Comparison of ENCODE assay signal across 8 mouse cellular contexts in genomic region chr12:98574353-98575194, GRCm38 (mm10). TPM values are rescaled to one million over a fixed set of nuclear protein-coding genes. Genes with fewer than 3 reads are reported as not detected.
A peak's percentile ranks its signal among the peaks of the same experiment; 100 is the strongest.
DNase-seq lines count a peak whose midpoint lies in the region; ATAC-seq and TF ChIP-seq lines count a peak whose summit lies in the region.

No protein-coding gene starts in this region.

- H3K4me1 ChIP-seq in kidney, embryonic 14.5 days (ENCODE audit: control insufficient read depth, insufficient read depth, low read length): 0 out of 2 replicates have a peak, but pooled peaks cover 4% of the 10 kb centered on the region
- peaks cover 37% of the 10 kb centered on the region for H3K4me1 ChIP-seq in forebrain, embryonic 14.5 days (ENCODE audit: control insufficient read depth, insufficient read depth, low read length)
- H3K4me1 ChIP-seq in intestine, postnatal 0 days (replicated peaks; ENCODE audit: control insufficient read depth, insufficient read depth, low read length): no peaks in the 10 kb centered on the region
- no peaks in the 10 kb centered on the region; the same call in 1 of the 2 replicates for H3K4me1 ChIP-seq in liver, embryonic 11.5 days (replicated peaks; ENCODE audit: control insufficient read depth, insufficient read depth, low read length)

- H3K27ac ChIP-seq in kidney, embryonic 14.5 days (ENCODE audit: low read depth, low read length): no peak overlapping the region
- peak overlapping the region; percentile 94 for H3K27ac ChIP-seq in forebrain, embryonic 14.5 days (ENCODE audit: low read depth, low read length)
- no peak overlapping the region for H3K27ac ChIP-seq in intestine, postnatal 0 days (ENCODE audit: low read depth, low read length)
- no peak overlapping the region for H3K27ac ChIP-seq in liver, embryonic 11.5 days (ENCODE audit: low read depth, low read length)

- TF ChIP-seq CTCF in brain, embryonic 14.5 days (IDR thresholded peaks at IDR 0.05; ENCODE audit: borderline replicate concordance, extremely low read depth, insufficient read depth, insufficient read length): no peak
- TF ChIP-seq CTCF in intestine, postnatal 0 days (IDR thresholded peaks at IDR 0.05; ENCODE audit: low read depth): no peak

- H3K9me3 ChIP-seq in kidney, embryonic 14.5 days (ENCODE audit: control insufficient read depth, low read length): no peaks in the 10 kb centered on the region
- H3K9me3 ChIP-seq in forebrain, embryonic 14.5 days (replicated peaks; ENCODE audit: control insufficient read depth, low read length): no peaks in the 10 kb centered on the region
- H3K9me3 ChIP-seq in intestine, postnatal 0 days (ENCODE audit: control insufficient read depth): no peaks in the 10 kb centered on the region
- H3K9me3 ChIP-seq in liver, embryonic 11.5 days (ENCODE audit: control insufficient read depth, low read length): no peaks in the 10 kb centered on the region

- H3K36me3 ChIP-seq in kidney, embryonic 14.5 days (ENCODE audit: control insufficient read depth, insufficient read depth, low read length): no peaks in the 10 kb centered on the region
- no peaks in the 10 kb centered on the region for H3K36me3 ChIP-seq in forebrain, embryonic 14.5 days (ENCODE audit: control insufficient read depth, insufficient read depth, low read length)
- H3K36me3 ChIP-seq in intestine, postnatal 0 days (ENCODE audit: control insufficient read depth, insufficient read depth): no peaks in the 10 kb centered on the region
- H3K36me3 ChIP-seq in liver, embryonic 11.5 days (ENCODE audit: control insufficient read depth, insufficient read depth, low read length): no peaks in the 10 kb centered on the region

- H3K27me3 ChIP-seq in kidney, embryonic 14.5 days (ENCODE audit: control insufficient read depth, insufficient read depth, low read length): peaks cover 58% of the 10 kb centered on the region
- no peaks in the 10 kb centered on the region for H3K27me3 ChIP-seq in forebrain, embryonic 14.5 days (replicated peaks; ENCODE audit: control insufficient read depth, insufficient read depth, low read length)
- peaks cover 49% of the 10 kb centered on the region for H3K27me3 ChIP-seq in intestine, postnatal 0 days (replicated peaks; ENCODE audit: control insufficient read depth, insufficient read depth, low read length)
- H3K27me3 ChIP-seq in liver, embryonic 11.5 days (replicated peaks; ENCODE audit: control insufficient read depth, insufficient read depth, low read length): peaks cover 66% of the 10 kb centered on the region

- under 1% methylated on average over 51 of the region's 84 CpGs for WGBS in kidney, embryonic 14.5 days
- under 1% methylated on average over 64 of the region's 84 CpGs for WGBS in forebrain, embryonic 14.5 days
- WGBS in intestine, postnatal 0 days: under 1% methylated on average over 82 of the region's 84 CpGs
- WGBS in liver, embryonic 11.5 days: under 1% methylated on average over 74 of the region's 84 CpGs

- H3K4me3 ChIP-seq in kidney, embryonic 14.5 days (ENCODE audit: low read length): peak overlapping the region; percentile 71
- peak overlapping the region; percentile 76 for H3K4me3 ChIP-seq in forebrain, embryonic 14.5 days (ENCODE audit: low read depth, low read length)
- peak overlapping the region; percentile 48 for H3K4me3 ChIP-seq in intestine, postnatal 0 days (ENCODE audit: low read depth, low read length)
- H3K4me3 ChIP-seq in liver, embryonic 11.5 days (ENCODE audit: low read depth, low read length): peak overlapping the region; percentile 58

- peak overlapping the region; percentile 98 for H3K4me2 ChIP-seq in kidney, embryonic 14.5 days (replicated peaks; ENCODE audit: low read depth, low read length)
- peak overlapping the region; percentile 57 for H3K4me2 ChIP-seq in forebrain, embryonic 14.5 days (ENCODE audit: low read length)
- H3K4me2 ChIP-seq in intestine, postnatal 0 days (replicated peaks; ENCODE audit: low read depth): peak overlapping the region; percentile 86
- H3K4me2 ChIP-seq in liver, embryonic 11.5 days: peak overlapping the region; percentile 91

- peak; percentile 92 for ATAC-seq in kidney, embryonic 14.5 days (ENCODE audit: low FRiP score, low TSS enrichment)
- ATAC-seq in forebrain, embryonic 14.5 days: peak; percentile 90
- 0 out of 2 replicates have a peak, but pooled peaks have one; percentile 38 for ATAC-seq in intestine, postnatal 0 days
- peak; percentile 45 for ATAC-seq in liver, embryonic 11.5 days (replicated peaks; ENCODE audit: low FRiP score)
- ATAC-seq in neutrophil, adult 5-6 weeks (ENCODE audit: extremely low read depth, insufficient number of reproducible peaks, low FRiP score, poor library complexity, severe bottlenecking): peak; percentile 66

- no peak for DNase-seq in kidney, adult 11 months
- DNase-seq in brain, embryonic 14.5 days (ENCODE audit: low read depth): peak; percentile 96
- DNase-seq in forebrain, embryonic 14.5 days (ENCODE audit: low spot score): peak; percentile 93
- peak; percentile 48 for DNase-seq in liver, embryonic 11.5 days (ENCODE audit: low spot score)
- no peak for DNase-seq in adipocyte (ENCODE audit: low spot score)

- peak; percentile 76 for TF ChIP-seq POLR2A in brain, embryonic 14.5 days (IDR thresholded peaks at IDR 0.05; ENCODE audit: borderline replicate concordance, extremely low read depth, insufficient read depth, insufficient read length, poor library complexity, severe bottlenecking)

- H3K9ac ChIP-seq in kidney, embryonic 14.5 days (ENCODE audit: low read depth, low read length): peak overlapping the region; percentile 65
- peak overlapping the region; percentile 95 for H3K9ac ChIP-seq in forebrain, embryonic 14.5 days (ENCODE audit: low read length)
- H3K9ac ChIP-seq in intestine, postnatal 0 days (ENCODE audit: low read depth, low read length): no peak overlapping the region
- H3K9ac ChIP-seq in liver, embryonic 11.5 days (ENCODE audit: low read depth, low read length): no peak overlapping the region

RNA-seq across cellular contexts. Expression of gene Kcnk10, which starts 3.5 kb away (rescaled TPM):
- polyA plus RNA-seq in kidney, embryonic 14.5 days (2014; fragmentation: Nextera tagmentation; extraction: Ambion mirVana): 1.5 and 1.8 TPM in 2 replicates
- 15.1 and 20.9 TPM in 2 replicates for polyA plus RNA-seq in brain, embryonic 14.5 days (2012; rRNA removed)
- polyA plus RNA-seq in forebrain, embryonic 14.5 days (2014; fragmentation: Nextera tagmentation; extraction: Ambion mirVana): 39.5 and 58.9 TPM in 2 replicates
- polyA plus RNA-seq in intestine, postnatal 0 days (2015; fragmentation: Nextera tagmentation; extraction: Ambion mirVana): 0.74 and 1.3 TPM in 2 replicates
- 0.26 TPM in 1 of 2 replicates, not detected in the other for polyA plus RNA-seq in liver, embryonic 11.5 days (2014; fragmentation: Nextera tagmentation; extraction: Ambion mirVana)
- 0.98 and 2.1 TPM in 2 replicates for total RNA-seq in neutrophil, adult 5-6 weeks (2017)

RNA-seq across cellular contexts. Expression of gene Spata7, which starts 53.4 kb away (rescaled TPM):
- 18.6 and 18.7 TPM in 2 replicates for polyA plus RNA-seq in kidney, embryonic 14.5 days (2014; fragmentation: Nextera tagmentation; extraction: Ambion mirVana)
- 14.1 and 16.9 TPM in 2 replicates for polyA plus RNA-seq in brain, embryonic 14.5 days (2012; rRNA removed)
- polyA plus RNA-seq in forebrain, embryonic 14.5 days (2014; fragmentation: Nextera tagmentation; extraction: Ambion mirVana): 24.5 and 28.3 TPM in 2 replicates
- polyA plus RNA-seq in intestine, postnatal 0 days (2015; fragmentation: Nextera tagmentation; extraction: Ambion mirVana): 2.7 and 3.3 TPM in 2 replicates
- 9.1 and 9.7 TPM in 2 replicates for polyA plus RNA-seq in liver, embryonic 11.5 days (2014; fragmentation: Nextera tagmentation; extraction: Ambion mirVana)
- 1.2 and 2.2 TPM in 2 replicates for total RNA-seq in neutrophil, adult 5-6 weeks (2017)

Comparison
In these comparisons a context has a peak if more than half of its experiments do, and no peak if none do; other contexts are left out.
1. ATAC-seq: peak in every context shown above with its lines; median percentile 92 in kidney, embryonic 14.5 days; 90 in forebrain, embryonic 14.5 days; 66 in neutrophil, adult 5-6 weeks; 45 in liver, embryonic 11.5 days; 38 in intestine, postnatal 0 days.
2. H3K9ac ChIP-seq: peak in kidney, embryonic 14.5 days (single experiment) and forebrain, embryonic 14.5 days (single experiment); none in intestine, postnatal 0 days (single experiment) and liver, embryonic 11.5 days (single experiment).
3. DNase-seq: peak in brain, embryonic 14.5 days (single experiment), forebrain, embryonic 14.5 days (single experiment) and liver, embryonic 11.5 days (single experiment); none in kidney, adult 11 months (single experiment) and adipocyte (single experiment).
4. Peak in every context shown above with its lines, with median percentiles within 50 percentile points of each other: H3K4me2 ChIP-seq and H3K4me3 ChIP-seq.